Mouse (Mus musculus): ENCODE results near the gene Tenm2. TPM values are rescaled to one million over a fixed set of nuclear protein-coding genes. Genes with fewer than 3 reads are reported as not detected.

The Tenm2 gene
- 1.1 and 1.4 TPM in 2 replicates for polyA plus RNA-seq (2016; fragmentation: Nextera tagmentation; extraction: Ambion mirVana)

DNA sequence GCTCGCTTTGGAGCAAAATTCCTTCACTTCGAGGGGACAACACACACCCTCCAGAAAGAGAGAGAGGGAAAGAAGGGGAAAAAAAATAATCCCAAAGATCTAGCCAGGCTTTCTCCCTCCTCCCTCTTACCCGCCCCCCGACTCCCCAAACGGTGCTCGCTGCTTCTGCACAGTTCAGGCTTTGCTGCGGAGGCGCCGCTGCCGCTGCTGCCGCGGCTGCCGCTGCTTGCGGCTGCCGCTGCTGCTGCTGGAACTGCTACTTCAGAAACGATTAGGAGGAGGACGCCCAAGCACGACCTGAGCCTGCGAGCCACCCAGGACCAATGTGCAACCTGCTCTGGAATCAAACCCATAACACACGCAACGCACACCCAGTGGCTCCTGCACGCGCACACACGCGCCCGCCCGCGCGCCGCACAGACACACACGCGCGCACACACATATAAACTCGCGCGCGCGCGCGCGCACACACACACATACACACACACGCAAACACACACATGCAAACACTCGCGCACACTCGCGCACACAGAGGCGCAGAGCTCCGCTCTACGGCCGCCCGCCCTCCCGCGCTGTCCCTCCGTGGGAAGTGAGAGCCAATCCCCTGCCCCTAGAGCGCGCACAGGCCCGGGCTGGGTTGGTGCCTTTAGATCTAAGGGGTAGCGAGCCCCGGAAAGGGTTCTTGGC, at the start of gene Tenm2:
TSS of gene Tenm2 (minus strand) at position 51 of the 687 bp plus-strand sequence.
- H3K9ac ChIP-seq: peak within 1 kb of the TSS; percentile 71
- H3K27me3 ChIP-seq (replicated peaks): peaks cover 37% of the 10 kb centered on the region
- peak within 1 kb of the TSS; percentile 94 for H3K4me2 ChIP-seq
- H3K4me1 ChIP-seq (replicated peaks): no peaks in the 10 kb centered on the region
- no peaks in the 10 kb centered on the region for H3K36me3 ChIP-seq
- peak within 1 kb of the TSS; percentile 84 for H3K4me3 ChIP-seq
- under 1% methylated on average over 59 of the region's 59 CpGs for WGBS
- H3K9me3 ChIP-seq (replicated peaks): no peaks in the 10 kb centered on the region
- peak; percentile 82; the same call in 1 of the 2 replicates for ATAC-seq (ENCODE audit: insufficient number of reproducible peaks, low FRiP score)
- no peak within 1 kb of the TSS for H3K27ac ChIP-seq (ENCODE audit: poor library complexity, severe bottlenecking)

DNA sequence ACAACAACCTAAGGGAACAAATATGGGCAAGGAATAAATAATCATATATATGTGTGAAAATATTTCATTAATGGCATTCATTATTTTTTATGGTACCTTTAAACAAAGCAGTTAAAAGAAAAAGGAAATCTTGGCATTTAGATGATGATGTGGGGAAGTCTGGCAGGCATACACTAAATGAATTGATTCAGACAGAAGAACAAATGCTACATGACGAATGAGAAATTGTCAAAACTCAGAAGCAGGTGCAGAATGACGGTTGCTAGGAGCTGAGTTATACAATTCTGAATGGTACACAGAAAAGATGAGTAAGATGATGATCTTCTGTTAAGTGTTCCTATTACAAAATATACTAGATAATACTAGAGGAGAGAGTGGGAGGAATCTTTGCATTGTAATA, 49.4 kb upstream of the Tenm2 start:
- Histone ChIP-seq H3K4me1 (replicated peaks) (no peaks in the 10 kb centered on the region), H3K27ac (ENCODE audit: poor library complexity, severe bottlenecking) (no peak overlapping the region), H3K36me3 (no peaks in the 10 kb centered on the region), H3K4me2 (no peak overlapping the region), H3K9ac (no peak overlapping the region), H3K9me3 (replicated peaks) (no peaks in the 10 kb centered on the region), H3K4me3 (no peak overlapping the region), H3K27me3 (replicated peaks) (no peaks in the 10 kb centered on the region)
- 78% methylated on average over 2 of the region's 2 CpGs for WGBS
- ATAC-seq (ENCODE audit: insufficient number of reproducible peaks, low FRiP score): no peak

DNA sequence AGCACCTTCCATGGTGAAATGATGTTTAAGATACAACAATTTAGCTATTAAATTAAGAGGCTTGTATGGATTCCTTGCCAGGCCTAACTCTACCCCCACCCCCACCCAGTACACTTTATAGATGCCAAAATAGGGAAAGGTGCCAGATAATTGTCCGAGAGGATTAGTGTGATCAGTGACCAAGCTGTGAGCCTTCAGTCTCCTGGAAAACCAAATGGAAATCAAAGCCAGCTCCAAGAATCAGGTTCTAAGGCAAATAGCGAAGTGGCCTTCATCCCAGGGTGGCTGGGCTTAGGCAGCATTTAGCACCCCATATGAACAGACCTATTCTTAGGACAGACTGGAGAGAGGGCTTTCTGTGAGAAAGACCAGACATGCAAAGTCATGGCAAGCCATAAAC, 13.0 kb upstream of the Tenm2 start:
- Histone ChIP-seq H3K27me3 (replicated peaks) (no peaks in the 10 kb centered on the region), H3K27ac (ENCODE audit: poor library complexity, severe bottlenecking) (no peak overlapping the region), H3K4me1 (replicated peaks) (0 out of 2 replicates have a peak, but pooled peaks cover 2% of the 10 kb centered on the region), H3K36me3 (no peaks in the 10 kb centered on the region), H3K4me3 (no peak overlapping the region), H3K9ac (no peak overlapping the region), H3K9me3 (replicated peaks) (no peaks in the 10 kb centered on the region), H3K4me2 (no peak overlapping the region)
- no peak for ATAC-seq (ENCODE audit: insufficient number of reproducible peaks, low FRiP score)
- WGBS: 50% methylated on average over 2 of the region's 2 CpGs

DNA sequence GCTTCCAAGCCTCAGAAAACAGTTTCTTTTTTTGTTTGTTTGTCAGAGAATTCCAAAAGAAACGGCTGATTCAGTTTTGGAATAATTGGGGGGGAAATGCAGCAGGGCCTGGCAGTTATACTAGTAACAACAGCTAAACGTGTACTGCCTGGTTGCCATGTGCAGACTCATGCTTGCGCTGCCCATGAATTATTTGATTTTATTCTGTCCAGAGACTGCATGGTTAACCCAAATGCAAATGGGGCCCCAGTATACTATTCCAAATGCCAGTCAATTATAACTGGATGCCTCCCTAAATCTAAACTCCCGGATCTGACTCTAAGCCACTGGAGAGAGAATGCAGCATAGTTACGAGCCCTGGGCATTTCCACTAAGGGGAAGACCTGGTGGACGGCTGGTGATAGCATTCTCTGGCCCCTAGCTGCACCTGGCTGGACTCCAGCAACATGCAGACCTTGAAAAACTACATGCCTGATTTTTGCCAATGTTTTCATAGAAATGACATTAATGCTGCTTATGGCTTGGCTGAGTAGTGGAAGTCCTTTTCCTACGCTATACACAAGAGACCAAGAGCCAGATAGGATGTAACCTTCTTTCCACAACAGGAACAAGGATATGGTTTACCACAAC, 1.4 kb upstream of the Tenm2 start:
- H3K9me3 ChIP-seq (replicated peaks): no peaks in the 10 kb centered on the region
- no peak for ATAC-seq (ENCODE audit: insufficient number of reproducible peaks, low FRiP score)
- peak overlapping the region; percentile 94 for H3K4me2 ChIP-seq
- H3K36me3 ChIP-seq: no peaks in the 10 kb centered on the region
- no peaks in the 10 kb centered on the region for H3K4me1 ChIP-seq (replicated peaks)
- 47% methylated on average over 7 of the region's 7 CpGs for WGBS
- peaks cover 31% of the 10 kb centered on the region for H3K27me3 ChIP-seq (replicated peaks)
- H3K27ac ChIP-seq (ENCODE audit: poor library complexity, severe bottlenecking): no peak overlapping the region
- peak overlapping the region; percentile 71 for H3K9ac ChIP-seq
- H3K4me3 ChIP-seq: peak overlapping the region; percentile 84

DNA sequence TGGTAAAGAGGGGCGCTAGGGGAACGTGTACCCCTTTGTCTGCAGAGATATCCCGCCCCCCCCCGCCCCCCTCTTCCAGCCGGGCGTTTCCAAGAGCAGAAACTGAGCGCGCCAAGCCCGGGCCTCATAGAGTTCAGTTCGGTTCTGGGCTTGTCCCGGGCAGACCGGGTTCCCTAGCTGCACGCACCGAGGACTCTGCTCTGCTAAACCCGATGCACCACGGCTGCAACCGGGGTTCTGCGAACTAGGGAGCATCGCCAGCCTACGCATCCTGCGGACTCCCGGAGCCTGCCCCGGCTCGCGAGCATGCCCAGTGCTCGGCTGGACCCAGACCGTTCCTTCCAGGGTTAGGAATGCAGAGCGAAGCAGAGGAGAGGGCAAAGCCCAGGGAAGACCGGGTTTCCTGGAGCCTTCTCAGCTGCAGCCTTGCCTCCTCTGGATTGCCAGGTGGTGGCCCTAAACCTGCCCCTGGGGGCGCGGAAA, 878 bp upstream of the Tenm2 start:
- Histone ChIP-seq H3K27me3 (replicated peaks) (peaks cover 33% of the 10 kb centered on the region), H3K4me1 (replicated peaks) (no peaks in the 10 kb centered on the region), H3K27ac (ENCODE audit: poor library complexity, severe bottlenecking) (no peak overlapping the region), H3K9me3 (replicated peaks) (no peaks in the 10 kb centered on the region), H3K4me3 (peak overlapping the region; percentile 84), H3K36me3 (no peaks in the 10 kb centered on the region), H3K9ac (peak overlapping the region; percentile 71), H3K4me2 (peak overlapping the region; percentile 94)
- ATAC-seq (ENCODE audit: insufficient number of reproducible peaks, low FRiP score): peak; percentile 68
- WGBS: 1% methylated on average over 31 of the region's 31 CpGs

DNA sequence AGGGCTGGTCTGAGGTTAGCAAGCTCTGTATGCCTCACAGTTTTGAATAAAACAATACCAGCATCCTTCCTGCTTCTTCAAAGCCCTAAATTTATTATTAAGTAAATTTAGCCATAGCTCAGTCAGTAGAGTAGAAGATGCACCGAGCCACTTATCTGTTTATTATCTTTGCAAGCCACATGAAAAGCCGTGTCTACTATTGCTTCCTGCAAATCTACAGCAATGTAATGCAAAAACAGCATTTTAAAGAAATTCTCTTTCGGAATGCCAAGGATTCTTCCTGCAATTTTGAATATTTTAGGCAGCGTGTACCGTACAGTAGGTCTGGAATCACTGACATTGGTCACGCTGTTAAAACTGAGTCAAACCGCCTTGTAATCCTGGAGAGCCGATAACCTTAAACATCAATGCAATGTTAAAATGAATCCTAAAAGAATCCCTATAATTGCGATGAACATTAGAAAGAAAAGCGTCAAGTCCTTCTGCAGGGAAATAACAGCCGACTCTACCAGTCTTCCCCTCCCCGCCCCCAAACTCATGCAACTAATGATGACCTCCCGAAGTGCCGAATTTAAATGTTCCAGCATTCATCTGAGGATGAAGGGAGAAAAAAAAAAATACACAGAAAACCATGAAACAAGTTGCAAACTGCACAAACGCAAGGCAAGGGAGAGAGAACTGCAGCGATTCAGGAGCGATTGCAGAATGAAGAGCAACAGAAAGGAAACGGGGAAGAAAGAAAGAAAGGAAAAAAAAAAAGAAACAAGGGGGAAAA, 556 bp downstream of the Tenm2 start:
- WGBS: 8% methylated on average over 18 of the region's 18 CpGs
- H3K9me3 ChIP-seq (replicated peaks): no peaks in the 10 kb centered on the region
- H3K27me3 ChIP-seq (replicated peaks): peaks cover 37% of the 10 kb centered on the region
- ATAC-seq (ENCODE audit: insufficient number of reproducible peaks, low FRiP score): no peak
- no peak overlapping the region for H3K27ac ChIP-seq (ENCODE audit: poor library complexity, severe bottlenecking)
- H3K4me2 ChIP-seq: peak overlapping the region; percentile 94
- H3K4me1 ChIP-seq (replicated peaks): no peaks in the 10 kb centered on the region
- no peaks in the 10 kb centered on the region for H3K36me3 ChIP-seq
- H3K4me3 ChIP-seq: peak overlapping the region; percentile 84
- no peak overlapping the region for H3K9ac ChIP-seq

DNA sequence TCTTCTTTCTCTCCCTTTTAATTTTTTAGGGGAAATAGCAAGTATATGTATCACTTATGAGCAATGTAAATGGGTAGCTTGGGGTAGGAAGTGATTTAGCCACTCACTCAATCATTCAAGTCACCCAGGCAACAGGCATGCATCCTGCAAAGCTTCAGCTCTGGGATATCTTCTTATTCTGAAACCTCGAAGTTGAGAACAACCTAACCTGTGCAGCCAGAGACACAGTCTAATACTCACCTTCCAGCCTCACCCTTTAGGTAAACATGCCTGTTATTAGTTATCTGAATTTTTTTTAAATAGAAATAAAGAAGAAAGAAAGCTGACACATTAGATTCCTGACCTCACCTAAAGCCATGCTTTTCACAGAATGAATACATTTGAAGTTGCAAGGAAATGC, 8.4 kb downstream of the Tenm2 start:
- WGBS: 55% methylated on average over 1 of the region's 1 CpGs
- Histone ChIP-seq H3K36me3 (no peaks in the 10 kb centered on the region), H3K27ac (ENCODE audit: poor library complexity, severe bottlenecking) (no peak overlapping the region), H3K9me3 (replicated peaks) (no peaks in the 10 kb centered on the region), H3K4me1 (replicated peaks) (no peaks in the 10 kb centered on the region), H3K9ac (no peak overlapping the region), H3K4me3 (no peak overlapping the region), H3K4me2 (no peak overlapping the region), H3K27me3 (replicated peaks) (peaks cover 22% of the 10 kb centered on the region)
- no peak for ATAC-seq (ENCODE audit: insufficient number of reproducible peaks, low FRiP score)

DNA sequence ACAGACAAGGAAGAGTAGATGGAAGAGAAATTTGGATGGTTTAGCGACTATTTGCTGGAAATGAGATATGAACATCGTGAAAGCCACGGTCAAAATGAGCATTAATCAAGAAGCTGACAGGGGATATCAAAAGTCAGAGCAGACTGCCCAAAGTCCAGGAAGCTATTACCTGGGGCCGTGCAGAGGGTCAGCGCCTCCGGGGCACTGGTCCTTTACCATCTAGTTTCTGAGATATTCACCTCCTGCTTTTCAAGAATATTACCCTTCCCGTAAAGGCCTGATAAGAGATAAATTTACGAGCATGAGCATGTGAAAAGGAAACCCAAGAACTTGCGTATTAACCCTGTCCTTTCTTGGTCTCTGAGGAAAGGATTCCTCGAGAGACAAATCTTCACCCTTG, 8.8 kb downstream of the Tenm2 start:
- H3K27ac ChIP-seq (ENCODE audit: poor library complexity, severe bottlenecking): no peak overlapping the region
- H3K36me3 ChIP-seq: no peaks in the 10 kb centered on the region
- ATAC-seq (ENCODE audit: insufficient number of reproducible peaks, low FRiP score): no peak
- peaks cover 27% of the 10 kb centered on the region for H3K27me3 ChIP-seq (replicated peaks)
- no peaks in the 10 kb centered on the region for H3K9me3 ChIP-seq (replicated peaks)
- H3K4me1 ChIP-seq (replicated peaks): no peaks in the 10 kb centered on the region
- no peak overlapping the region for H3K4me2 ChIP-seq
- H3K9ac ChIP-seq: no peak overlapping the region
- WGBS: 54% methylated on average over 10 of the region's 10 CpGs
- no peak overlapping the region for H3K4me3 ChIP-seq

DNA sequence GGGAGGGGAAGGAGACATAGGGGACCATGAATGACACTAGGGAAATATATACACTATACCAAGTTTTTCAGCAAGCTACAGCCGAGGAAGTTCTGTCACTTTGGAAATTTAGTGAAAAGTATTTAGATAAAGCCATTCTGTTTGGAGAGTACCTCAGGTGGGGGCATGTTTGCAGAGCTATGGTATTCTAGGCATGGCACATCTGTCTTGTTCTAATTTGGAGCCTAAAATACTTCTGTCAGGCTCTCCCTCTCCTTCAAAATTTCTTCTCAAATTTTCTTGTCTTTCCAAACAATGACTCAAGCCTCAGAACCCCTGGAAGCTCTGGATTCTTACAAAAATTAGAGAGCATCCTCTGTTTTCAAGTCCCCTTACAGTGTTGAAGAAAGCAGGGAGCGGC, 13.0 kb downstream of the Tenm2 start:
- peaks cover 24% of the 10 kb centered on the region for H3K27me3 ChIP-seq (replicated peaks)
- no peaks in the 10 kb centered on the region for H3K36me3 ChIP-seq
- H3K9ac ChIP-seq: no peak overlapping the region
- 64% methylated on average over 2 of the region's 2 CpGs for WGBS
- no peak overlapping the region for H3K4me3 ChIP-seq
- no peak overlapping the region for H3K27ac ChIP-seq (ENCODE audit: poor library complexity, severe bottlenecking)
- ATAC-seq (ENCODE audit: insufficient number of reproducible peaks, low FRiP score): no peak
- no peaks in the 10 kb centered on the region for H3K4me1 ChIP-seq (replicated peaks)
- H3K4me2 ChIP-seq: no peak overlapping the region
- no peaks in the 10 kb centered on the region for H3K9me3 ChIP-seq (replicated peaks)

DNA sequence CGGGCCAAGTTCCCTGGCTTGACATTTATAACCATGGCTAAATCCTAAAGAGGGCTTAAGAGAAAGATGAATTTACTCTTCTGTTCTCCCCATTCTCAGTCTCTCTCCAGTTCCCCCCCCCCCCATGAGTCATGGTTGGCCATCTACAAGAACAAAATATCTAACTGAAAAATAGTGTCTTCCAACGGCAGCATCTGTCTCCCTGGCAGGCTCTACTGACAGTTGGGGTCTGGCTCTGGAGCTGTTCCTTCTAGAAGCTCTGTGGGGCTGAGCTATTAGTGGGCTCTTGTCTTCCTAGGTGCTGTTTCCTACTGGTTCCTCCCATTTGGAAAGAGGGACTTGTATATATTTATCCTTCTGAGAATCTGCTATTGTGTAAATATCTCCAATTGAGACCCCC, 13.7 kb downstream of the Tenm2 start:
- 76% methylated on average over 2 of the region's 2 CpGs for WGBS
- ATAC-seq (ENCODE audit: insufficient number of reproducible peaks, low FRiP score): no peak
- H3K36me3 ChIP-seq: no peaks in the 10 kb centered on the region
- H3K4me2 ChIP-seq: no peak overlapping the region
- no peak overlapping the region for H3K9ac ChIP-seq
- H3K27ac ChIP-seq (ENCODE audit: poor library complexity, severe bottlenecking): no peak overlapping the region
- no peak overlapping the region for H3K4me3 ChIP-seq
- no peaks in the 10 kb centered on the region for H3K9me3 ChIP-seq (replicated peaks)
- H3K4me1 ChIP-seq (replicated peaks): no peaks in the 10 kb centered on the region
- H3K27me3 ChIP-seq (replicated peaks): peaks cover 18% of the 10 kb centered on the region

DNA sequence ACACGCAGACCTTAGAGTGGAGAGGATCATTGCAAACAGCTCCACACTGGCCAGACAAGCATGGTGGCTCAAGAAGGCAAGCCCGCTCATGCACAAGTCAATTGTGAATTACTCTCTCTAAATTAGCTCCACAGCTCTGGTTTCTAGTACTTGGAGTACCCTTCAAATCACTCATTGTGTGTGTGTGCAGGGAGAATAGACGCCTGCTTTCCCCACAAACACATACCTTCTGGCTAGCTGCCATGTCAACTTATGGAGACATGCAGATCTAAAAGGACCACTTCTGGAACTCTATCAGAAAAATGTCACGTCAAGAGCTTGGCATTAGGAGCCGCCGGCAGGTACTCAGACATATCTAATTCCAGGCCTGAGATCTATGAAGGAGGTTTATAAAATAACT, 14.8 kb downstream of the Tenm2 start:
- Histone ChIP-seq H3K4me2 (no peak overlapping the region), H3K9me3 (replicated peaks) (no peaks in the 10 kb centered on the region), H3K9ac (no peak overlapping the region), H3K27me3 (replicated peaks) (peaks cover 14% of the 10 kb centered on the region), H3K27ac (ENCODE audit: poor library complexity, severe bottlenecking) (no peak overlapping the region), H3K4me3 (no peak overlapping the region), H3K4me1 (replicated peaks) (no peaks in the 10 kb centered on the region), H3K36me3 (no peaks in the 10 kb centered on the region)
- ATAC-seq (ENCODE audit: insufficient number of reproducible peaks, low FRiP score): no peak
- WGBS: 48% methylated on average over 6 of the region's 6 CpGs

Data from heart, embryonic 12.5 days (tissue).